Mouse (Mus musculus) thymus, adult 2 months (tissue): Measurements from ENCODE around the gene Atraid.

Experiments used
- CTCF ChIP-seq: fragments of 200-500 bp; IDR thresholded peaks from 2 replicates; pipeline ENCODE4 v1.5.1; 2012; ENCODE audit warnings: mild to moderate bottlenecking, control low read depth, low read length, moderate library complexity, borderline replicate concordance; ENCODE audit not compliant: control insufficient read depth, poor library complexity, insufficient read depth; ENCODE audit errors: extremely low read depth
- POLR2A ChIP-seq: fragments of 200-500 bp; IDR thresholded peaks from 2 replicates; pipeline ENCODE4 v1.6.1; 2012; ENCODE audit warnings: mild to moderate bottlenecking, low read length, control low read depth, moderate library complexity; ENCODE audit not compliant: control insufficient read depth, poor library complexity, insufficient read depth; ENCODE audit errors: extremely low read depth

- TF ChIP-seq POLR2A (no peak), CTCF (peak; percentile 59; the same call in 1 of the 2 replicates)
Measured at GRCm38 (mm10) chr5:31082355-31082754, 34.2 kb downstream of the Atraid start.
